Mouse (Mus musculus) limb, embryonic 12.5 days (tissue): ENCODE measurements around the gene St7. TPM values are rescaled to one million over a fixed set of nuclear protein-coding genes. Genes with fewer than 3 reads are reported as not detected.
A peak's percentile ranks its signal among the peaks of the same experiment; 100 is the strongest.

ENCODE experiments used
- ATAC-seq: fragments of 200-750 bp; cut with Nextera tagmentation; 2 replicates; pipeline ENCODE4 v1.8.0; 2017; ENCODE audit warnings: low read depth, moderate TSS enrichment; ENCODE audit not compliant: insufficient number of reproducible peaks, insufficient read depth, low FRiP score, low TSS enrichment
- H3K27ac ChIP-seq: fragments of 300-500 bp; sonication (generic); 2 replicates; pipeline ENCODE4 v1.5.1; 2016; ENCODE audit warnings: mild to moderate bottlenecking, moderate library complexity
- H3K27me3 ChIP-seq: fragments of 300-500 bp; sonication (generic); 2 replicates; pipeline ENCODE4 v1.6.1; 2016; ENCODE audit warnings: mild to moderate bottlenecking, moderate library complexity
- H3K36me3 ChIP-seq: fragments of 300-500 bp; sonication (generic); 2 replicates; pipeline ENCODE4 v1.6.1; 2016; ENCODE audit warnings: mild to moderate bottlenecking, moderate library complexity
- H3K4me1 ChIP-seq: fragments of 300-500 bp; sonication (generic); replicated peaks from 2 replicates; pipeline ENCODE4 v1.6.1; 2016
- H3K4me2 ChIP-seq: fragments of 300-500 bp; sonication (generic); 2 replicates; pipeline ENCODE4 v1.6.1; 2016; ENCODE audit warnings: mild to moderate bottlenecking, moderate library complexity
- H3K4me3 ChIP-seq: fragments of 300-500 bp; sonication (generic); replicated peaks from 2 replicates; pipeline ENCODE4 v1.5.1; 2016; ENCODE audit warnings: mild to moderate bottlenecking
- H3K9ac ChIP-seq: fragments of 300-500 bp; sonication (generic); replicated peaks from 2 replicates; pipeline ENCODE4 v1.6.1; 2016; ENCODE audit warnings: mild to moderate bottlenecking, moderate library complexity
- H3K9me3 ChIP-seq: fragments of 300-500 bp; sonication (generic); 2 replicates; pipeline ENCODE4 v1.6.1; 2016; ENCODE audit warnings: mild to moderate bottlenecking, moderate library complexity
- WGBS: fragments of 180-500 bp; shearing (Covaris S2); methylation state at CpG from one replicate; pipeline ENCODE4 v1.1.7; 2016; 5-methylcytosine and 5-hydroxymethylcytosine counted together
- polyA plus RNA-seq: library from polyadenylated mRNA; unstranded; fragments of >200 nt; fragmentation: Nextera tagmentation; extraction: Ambion mirVana; gene quantifications from 2 replicates; pipeline ENCODE4 v1.2.1, GENCODE M21; 2016

The St7 gene
- polyA plus RNA-seq, 1 experiment from 2014 or later = 24.2 TPM

DNA sequence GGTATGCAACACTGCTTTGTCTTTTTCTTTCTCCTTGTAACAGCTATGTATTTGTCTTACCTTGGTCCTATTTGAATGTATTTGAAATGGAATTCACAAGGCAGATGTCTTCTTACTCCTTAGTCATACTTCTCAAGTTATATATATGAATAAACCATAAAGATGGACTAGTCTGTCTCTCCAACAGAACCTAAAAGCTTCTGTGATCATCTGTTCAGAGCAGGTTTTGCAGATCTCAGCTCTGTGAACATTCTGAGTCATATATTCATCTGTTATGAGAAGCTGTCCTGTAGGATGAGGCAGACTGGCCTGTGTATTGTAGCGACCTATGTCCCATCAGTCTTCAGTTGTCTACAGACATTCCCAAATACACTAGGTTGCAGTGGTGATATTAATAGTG is 167.7 kb downstream of the St7 start:
- no peaks in the 10 kb centered on the region; the same call in 1 of the 2 replicates for H3K36me3 ChIP-seq
- H3K9me3 ChIP-seq = no peaks in the 10 kb centered on the region
- 87% methylated on average over 1 of the region's 1 CpGs for WGBS
- ATAC-seq = no peak
- H3K4me3 ChIP-seq = no peak overlapping the region
- no peak overlapping the region for H3K9ac ChIP-seq
- H3K27ac ChIP-seq = no peak overlapping the region
- no peak overlapping the region for H3K4me2 ChIP-seq
- no peaks in the 10 kb centered on the region for H3K27me3 ChIP-seq
- no peaks in the 10 kb centered on the region for H3K4me1 ChIP-seq

DNA sequence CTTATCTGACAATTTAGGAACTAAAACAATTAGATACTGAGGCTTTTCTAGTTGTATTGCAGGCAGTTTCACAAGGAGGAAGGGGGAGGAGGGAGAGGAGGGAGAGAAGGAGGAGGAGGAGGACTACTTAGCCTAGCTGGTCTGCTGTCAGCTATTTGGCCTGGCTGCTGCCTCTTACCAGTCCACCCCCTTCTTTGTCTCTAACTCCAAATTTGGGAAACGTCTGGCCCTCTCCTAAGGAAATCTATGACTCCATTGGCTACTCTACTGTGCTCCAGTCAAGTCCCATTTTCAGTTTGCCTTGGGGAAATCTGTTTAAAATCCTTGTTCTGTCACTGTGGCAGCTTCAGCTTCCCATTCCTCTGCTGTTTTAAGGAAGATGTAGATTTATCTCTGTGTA is 175.1 kb downstream of the St7 start:
- H3K9ac ChIP-seq = no peak overlapping the region
- WGBS = 73% methylated on average over 1 of the region's 1 CpGs
- peaks cover 7% of the 10 kb centered on the region; the same call in 1 of the 2 replicates for H3K36me3 ChIP-seq
- no peak overlapping the region for H3K27ac ChIP-seq
- H3K4me3 ChIP-seq = no peak overlapping the region
- ATAC-seq = no peak
- H3K4me2 ChIP-seq = no peak overlapping the region
- no peaks in the 10 kb centered on the region for H3K27me3 ChIP-seq
- 0 out of 2 replicates have a peak, but pooled peaks cover 3% of the 10 kb centered on the region for H3K4me1 ChIP-seq
- no peaks in the 10 kb centered on the region for H3K9me3 ChIP-seq

DNA sequence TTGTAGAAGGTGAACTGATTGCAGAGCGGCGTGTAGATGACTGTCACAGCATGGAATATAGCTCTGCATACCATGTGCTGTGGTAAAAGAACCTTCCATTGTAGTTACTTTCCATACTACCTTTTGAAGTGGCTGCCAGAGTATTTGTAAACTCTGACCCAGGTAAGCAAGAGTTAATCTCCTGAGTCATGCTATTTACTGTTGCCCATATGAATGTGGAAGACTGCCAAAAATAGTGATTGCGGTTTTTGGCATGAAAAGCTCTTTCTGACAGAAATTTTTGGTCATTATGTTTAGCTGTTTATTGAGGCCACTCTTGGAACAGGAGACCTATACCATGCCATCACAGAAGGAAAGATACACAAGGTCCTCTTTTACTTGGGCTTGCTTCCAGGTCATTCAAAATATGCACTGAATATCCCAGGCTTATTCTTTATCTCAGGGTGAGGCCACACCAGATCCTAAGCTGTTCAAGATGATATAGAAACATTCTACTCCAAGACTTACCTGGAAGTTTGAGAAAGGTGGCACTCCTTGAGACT is 179.2 kb downstream of the St7 start:
- Histone ChIP-seq H3K9me3 (no peaks in the 10 kb centered on the region), H3K9ac (no peak overlapping the region), H3K4me3 (no peak overlapping the region), H3K27me3 (no peaks in the 10 kb centered on the region), H3K4me1 (peaks cover 17% of the 10 kb centered on the region), H3K4me2 (no peak overlapping the region), H3K27ac (no peak overlapping the region), H3K36me3 (peaks cover 7% of the 10 kb centered on the region; the same call in 1 of the 2 replicates)
- WGBS = 85% methylated on average over 3 of the region's 3 CpGs
- ATAC-seq = no peak

DNA sequence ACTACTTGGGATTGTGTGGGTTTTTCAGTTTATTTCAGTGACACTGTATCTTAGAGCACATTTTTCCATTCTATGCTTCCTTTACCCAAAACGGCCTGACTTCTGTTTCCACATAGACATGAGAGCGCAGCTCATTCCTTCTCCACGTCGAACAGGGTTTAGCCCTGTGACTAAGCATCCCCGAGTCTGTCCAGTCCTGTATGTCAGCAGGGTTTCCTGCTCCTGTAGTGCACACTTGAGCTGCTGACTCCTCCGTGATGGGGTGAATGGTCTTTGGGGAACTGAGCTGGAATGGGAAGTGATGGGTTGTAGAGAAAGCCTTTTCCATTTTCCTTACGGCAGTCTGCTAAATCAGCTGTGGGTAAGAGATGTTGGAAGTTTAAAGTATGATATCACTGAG is 182.9 kb downstream of the St7 start:
- Histone ChIP-seq H3K9ac (no peak overlapping the region), H3K27me3 (no peaks in the 10 kb centered on the region), H3K4me3 (no peak overlapping the region), H3K9me3 (no peaks in the 10 kb centered on the region), H3K36me3 (no peaks in the 10 kb centered on the region), H3K27ac (peak overlapping the region; percentile 77), H3K4me2 (0 out of 2 replicates have a peak overlapping the region, but pooled peaks have one; percentile 6), H3K4me1 (peaks cover 19% of the 10 kb centered on the region)
- WGBS = 47% methylated on average over 7 of the region's 7 CpGs
- no peak for ATAC-seq

DNA sequence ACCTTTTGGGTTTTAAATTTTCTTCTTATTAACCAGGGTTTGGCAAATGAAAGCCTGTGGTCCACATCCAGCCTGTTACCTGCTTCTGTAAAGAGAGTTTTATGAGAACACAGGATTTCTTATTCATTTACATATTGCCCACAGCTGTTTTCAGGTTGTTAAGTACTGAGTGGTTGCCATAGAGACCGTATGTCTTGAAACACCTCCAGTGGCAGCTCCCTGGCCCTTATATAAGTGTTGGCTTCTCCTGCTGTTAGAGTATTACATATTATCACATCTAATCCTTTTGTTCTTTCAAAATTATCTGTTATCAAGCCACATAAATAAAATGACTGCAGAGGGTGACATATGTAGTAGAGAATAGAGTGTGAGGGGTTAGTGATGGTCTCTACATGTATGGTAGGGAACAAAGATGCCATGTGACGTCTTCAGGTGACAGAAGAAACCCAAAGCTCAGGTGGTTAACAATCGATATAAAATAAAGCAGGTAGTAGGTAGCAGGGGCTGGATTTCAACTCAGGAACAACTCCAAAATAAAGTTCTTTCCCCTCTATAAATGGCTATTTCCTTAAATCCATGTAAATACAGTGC is 183.4 kb downstream of the St7 start:
- Histone ChIP-seq H3K4me2 (no peak overlapping the region), H3K27ac (peak overlapping the region; percentile 77; the same call in 1 of the 2 replicates)

DNA sequence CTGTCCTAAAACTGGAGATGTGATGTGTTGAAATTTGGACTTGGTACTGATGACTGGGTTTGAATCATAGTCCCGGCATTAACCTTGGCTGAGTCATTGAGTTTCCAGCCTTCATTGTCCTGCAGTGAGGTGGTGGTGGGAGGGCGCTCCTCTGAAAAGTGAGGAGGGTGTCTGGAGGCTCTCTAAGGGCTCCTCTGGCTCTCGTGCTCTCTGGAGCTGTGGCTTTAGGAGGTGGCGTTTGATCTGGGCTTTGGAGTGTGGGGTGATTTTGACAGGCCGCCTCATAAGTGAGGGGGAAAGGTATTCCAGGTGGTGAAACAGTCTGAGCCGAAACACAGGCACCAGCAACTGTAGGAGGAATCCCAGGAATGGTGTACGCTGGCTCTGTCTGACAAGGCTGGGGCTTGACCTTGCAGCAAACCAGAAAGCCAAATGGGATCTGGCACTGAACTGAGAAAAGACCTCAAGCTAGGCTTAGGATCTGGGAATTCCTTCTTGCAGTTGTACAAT is 184.0 kb downstream of the St7 start:
- peak; percentile 76 for ATAC-seq
- peaks cover 19% of the 10 kb centered on the region for H3K4me1 ChIP-seq
- no peak overlapping the region for H3K4me3 ChIP-seq
- H3K9ac ChIP-seq = no peak overlapping the region
- no peak overlapping the region for H3K4me2 ChIP-seq
- H3K27me3 ChIP-seq = no peaks in the 10 kb centered on the region
- no peaks in the 10 kb centered on the region for H3K36me3 ChIP-seq
- no peaks in the 10 kb centered on the region for H3K9me3 ChIP-seq
- WGBS = 45% methylated on average over 7 of the region's 7 CpGs
- H3K27ac ChIP-seq = peak overlapping the region; percentile 47; the same call in 1 of the 2 replicates

More for the DNA sequence above, 183.4 kb downstream of the St7 start:
- peaks cover 19% of the 10 kb centered on the region for H3K4me1 ChIP-seq
- no peak overlapping the region for H3K9ac ChIP-seq
- no peak overlapping the region for H3K4me3 ChIP-seq
- no peaks in the 10 kb centered on the region for H3K9me3 ChIP-seq
- peak; percentile 72; the same call in 1 of the 2 replicates for ATAC-seq
- no peaks in the 10 kb centered on the region for H3K27me3 ChIP-seq
- no peaks in the 10 kb centered on the region for H3K36me3 ChIP-seq
- 70% methylated on average over 3 of the region's 3 CpGs for WGBS

DNA sequence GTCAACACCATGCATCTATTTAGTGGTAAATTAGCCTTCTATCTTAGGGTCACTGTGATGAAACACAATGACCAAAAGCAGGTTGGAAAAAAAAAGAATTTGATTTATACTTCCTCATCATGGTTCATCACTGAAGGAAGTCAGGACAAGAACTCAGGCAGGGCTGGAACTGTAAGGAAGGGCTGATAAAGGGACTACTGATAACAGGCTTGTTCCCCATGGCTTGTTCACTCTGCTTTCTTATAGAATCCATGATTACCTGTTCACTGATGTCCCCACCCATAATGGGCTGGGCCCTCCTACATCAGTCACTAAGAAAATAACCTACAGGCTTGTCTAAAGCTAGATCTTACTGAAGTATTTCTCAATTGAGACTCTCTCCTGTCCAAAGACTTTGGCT is 190.2 kb downstream of the St7 start:
- Histone ChIP-seq H3K4me2 (no peak overlapping the region), H3K27me3 (no peaks in the 10 kb centered on the region), H3K9ac (no peak overlapping the region), H3K9me3 (no peaks in the 10 kb centered on the region), H3K36me3 (peaks cover 7% of the 10 kb centered on the region; the same call in 1 of the 2 replicates), H3K27ac (no peak overlapping the region), H3K4me1 (no peaks in the 10 kb centered on the region), H3K4me3 (no peak overlapping the region)
- no peak for ATAC-seq

DNA sequence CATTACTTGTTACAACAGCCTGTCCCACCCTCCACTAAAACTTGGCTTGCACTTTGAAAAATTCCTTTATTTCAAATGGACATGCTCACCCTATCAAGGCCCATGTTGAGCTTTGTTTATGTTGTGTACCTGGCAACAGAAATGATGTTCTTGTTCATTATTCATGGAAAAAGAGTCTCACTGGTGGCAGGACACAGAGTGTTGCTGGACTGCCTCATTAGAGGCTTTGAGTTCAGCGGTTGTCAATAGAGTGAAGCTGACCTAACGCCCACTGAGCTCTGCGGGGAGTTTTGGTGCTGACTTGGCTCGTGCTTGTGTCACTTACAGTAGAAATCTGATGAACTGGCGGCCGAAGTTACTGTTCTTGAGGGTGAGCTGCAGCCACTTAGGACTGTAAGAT is 195.0 kb downstream of the St7 start:
- H3K4me1 ChIP-seq = no peaks in the 10 kb centered on the region
- H3K27me3 ChIP-seq = no peaks in the 10 kb centered on the region
- no peak overlapping the region for H3K27ac ChIP-seq
- ATAC-seq = no peak
- H3K4me2 ChIP-seq = no peak overlapping the region
- peaks cover 7% of the 10 kb centered on the region; the same call in 1 of the 2 replicates for H3K36me3 ChIP-seq
- H3K9me3 ChIP-seq = no peaks in the 10 kb centered on the region
- H3K9ac ChIP-seq = no peak overlapping the region
- WGBS = 87% methylated on average over 6 of the region's 6 CpGs
- no peak overlapping the region for H3K4me3 ChIP-seq

DNA sequence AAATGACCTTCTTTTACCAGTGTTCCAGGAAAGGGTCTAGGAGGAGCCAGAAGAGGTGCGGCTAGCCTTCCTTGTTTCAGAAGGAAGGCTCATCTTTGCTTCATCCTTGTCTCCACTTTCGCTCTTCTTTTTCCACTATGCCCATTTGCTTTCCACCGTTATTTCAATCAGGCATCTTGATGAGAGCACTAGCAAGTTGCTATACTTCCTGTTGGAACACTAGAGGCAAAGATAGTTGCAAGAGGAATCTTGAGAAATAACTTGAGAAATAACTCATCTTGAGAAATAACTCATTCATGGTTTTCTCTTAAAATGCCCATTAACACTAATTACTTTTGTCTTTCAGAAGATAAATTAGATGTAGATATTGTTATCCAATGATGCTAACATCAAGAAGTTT is 202.8 kb downstream of the St7 start:
- H3K4me2 ChIP-seq = no peak overlapping the region
- ATAC-seq = no peak
- no peak overlapping the region for H3K27ac ChIP-seq
- H3K4me3 ChIP-seq = no peak overlapping the region
- no peaks in the 10 kb centered on the region for H3K9me3 ChIP-seq
- H3K4me1 ChIP-seq = no peaks in the 10 kb centered on the region
- H3K27me3 ChIP-seq = no peaks in the 10 kb centered on the region
- no peak overlapping the region for H3K9ac ChIP-seq
- WGBS = 93% methylated on average over 3 of the region's 3 CpGs
- H3K36me3 ChIP-seq = no peaks in the 10 kb centered on the region

DNA sequence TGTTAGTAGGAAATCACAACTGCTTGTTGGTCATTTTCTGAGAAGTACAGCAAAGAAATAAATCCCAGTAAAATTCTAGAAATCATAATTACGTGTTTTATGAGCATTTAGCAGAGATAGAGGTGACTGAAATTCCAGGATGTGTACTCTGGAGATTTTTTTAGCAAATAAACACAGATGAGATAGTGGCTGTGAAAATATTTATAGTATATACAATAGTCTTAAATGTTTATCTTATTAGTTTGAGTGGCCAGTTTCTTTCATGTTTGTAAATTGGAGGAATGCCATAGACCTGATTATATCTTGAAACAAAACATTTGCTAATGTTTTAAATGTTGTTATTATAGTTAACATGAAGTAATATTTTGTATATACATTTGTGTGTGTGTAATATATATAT is 205.8 kb downstream of the St7 start:
- WGBS = 85% methylated on average over 1 of the region's 1 CpGs
- Histone ChIP-seq H3K4me2 (no peak overlapping the region), H3K9ac (no peak overlapping the region), H3K9me3 (no peaks in the 10 kb centered on the region), H3K27ac (no peak overlapping the region), H3K36me3 (no peaks in the 10 kb centered on the region), H3K4me3 (no peak overlapping the region), H3K27me3 (no peaks in the 10 kb centered on the region), H3K4me1 (peaks cover 3% of the 10 kb centered on the region; the same call in 1 of the 2 replicates)
- no peak for ATAC-seq

DNA sequence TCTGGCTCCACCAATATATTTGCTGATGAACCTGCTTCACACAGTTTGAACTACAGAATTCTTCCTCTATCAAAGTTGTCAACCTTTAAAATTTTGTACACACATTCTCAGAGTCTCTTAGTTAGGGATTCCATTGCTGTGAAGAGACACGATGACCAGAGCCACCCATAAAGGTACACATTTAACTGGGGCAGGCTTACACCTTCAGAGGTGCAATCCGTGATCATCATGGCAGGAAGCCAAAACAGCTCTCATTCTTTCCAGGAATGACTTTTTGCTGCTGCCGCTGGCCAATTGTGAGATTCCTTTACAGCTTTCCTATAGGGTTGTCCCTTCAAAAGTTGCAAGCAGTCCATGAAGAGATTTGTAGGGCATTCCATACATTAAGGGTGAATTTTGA is 210.6 kb downstream of the St7 start:
- H3K9ac ChIP-seq = no peak overlapping the region
- 80% methylated on average over 3 of the region's 3 CpGs for WGBS
- H3K4me2 ChIP-seq = no peak overlapping the region
- no peaks in the 10 kb centered on the region for H3K9me3 ChIP-seq
- H3K36me3 ChIP-seq = no peaks in the 10 kb centered on the region
- no peak overlapping the region for H3K4me3 ChIP-seq
- ATAC-seq = no peak
- H3K27ac ChIP-seq = no peak overlapping the region
- H3K27me3 ChIP-seq = no peaks in the 10 kb centered on the region
- peaks cover 23% of the 10 kb centered on the region for H3K4me1 ChIP-seq
